Comparison of ENCODE assay signal across 9 mouse cellular contexts in the genomic region with DNA sequence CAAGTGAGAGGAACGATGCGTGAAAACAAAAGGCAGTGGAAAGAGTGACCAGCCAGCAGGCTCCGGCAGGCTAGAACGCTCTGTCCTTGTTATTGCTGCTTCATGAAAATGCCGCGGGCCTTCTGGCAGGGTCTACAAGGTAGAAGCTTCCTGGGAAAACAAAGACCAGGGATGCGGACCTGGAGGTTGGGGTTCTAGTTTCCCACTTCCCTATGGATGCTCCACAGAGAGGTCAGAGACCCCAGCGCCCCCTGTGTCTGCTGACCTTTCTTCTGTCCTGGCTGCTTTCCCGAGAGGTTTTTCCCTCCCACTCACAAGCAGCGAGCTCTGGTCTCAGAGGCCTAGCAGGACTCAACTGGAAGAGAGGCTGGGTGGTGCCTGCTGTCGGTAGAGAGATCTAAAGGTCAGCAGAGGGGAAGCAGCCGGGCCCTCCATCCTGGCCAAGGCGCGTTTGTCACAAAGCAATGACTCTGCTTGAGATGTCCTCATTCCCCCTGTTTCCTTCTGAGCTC. TPM values are rescaled to one million over a fixed set of nuclear protein-coding genes. Genes with fewer than 3 reads are reported as not detected.
DNase-seq lines count a peak whose midpoint lies in the region; ATAC-seq lines count a peak whose summit lies in the region.
"Had no signal": no experiment of that assay in that cellular context is flagged by ENCODE, and none has a peak within 500 bp of the region (broad histone marks: within the 10 kb centered on the region; RNA-seq: fewer than 3 reads in every experiment).

No protein-coding gene starts in this region.

- H3K4me1 ChIP-seq in stomach, embryonic 16.5 days (ENCODE audit: control insufficient read depth, insufficient read depth, low read length): 0 out of 2 replicates have a peak, but pooled peaks cover 4% of the 10 kb centered on the region
- H3K4me1 ChIP-seq: neural tube, embryonic 12.5 days had no signal

- 61% methylated on average over 14 of the region's 14 CpGs for WGBS in stomach, embryonic 16.5 days

- DNase-seq in cerebellum, adult 18-20 months: peak; percentile 17 to 20
- DNase-seq in cerebellum, adult 9-11 months: no peak
- peak; percentile 19 for DNase-seq in right cerebral cortex, postnatal 25 days
- DNase-seq in right cerebral cortex, postnatal 4 days: no peak
- DNase-seq in kidney, adult 18-20 months: peak; percentile 62
- DNase-seq in spleen, postnatal 10 days (ENCODE audit: low spot score in 2 of 2): no peak
- no peak for DNase-seq in embryo, embryonic 10.5 days (ENCODE audit: low spot score)

- H3K4me3 ChIP-seq in stomach, embryonic 16.5 days (replicated peaks; ENCODE audit: low read length): no peak overlapping the region
- H3K4me3 ChIP-seq: neural tube, embryonic 12.5 days had no signal

- no peaks in the 10 kb centered on the region for H3K36me3 ChIP-seq in stomach, embryonic 16.5 days (ENCODE audit: control insufficient read depth, insufficient read depth, low read length)
- H3K36me3 ChIP-seq: neural tube, embryonic 12.5 days had no signal

- no peak for ATAC-seq in stomach, embryonic 16.5 days (ENCODE audit: insufficient read depth, low FRiP score)

- no peaks in the 10 kb centered on the region for H3K27me3 ChIP-seq in stomach, embryonic 16.5 days (ENCODE audit: control insufficient read depth, insufficient read depth, low read length)
- H3K27me3 ChIP-seq: neural tube, embryonic 12.5 days had no signal

- H3K27ac ChIP-seq in stomach, embryonic 16.5 days (ENCODE audit: low read length): 0 out of 2 replicates have a peak overlapping the region, but pooled peaks have one; percentile 33
- H3K27ac ChIP-seq: neural tube, embryonic 12.5 days had no signal

- H3K9ac ChIP-seq in stomach, embryonic 16.5 days (ENCODE audit: low read length): no peak overlapping the region
- H3K9ac ChIP-seq: neural tube, embryonic 12.5 days had no signal

- H3K9me3 ChIP-seq in stomach, embryonic 16.5 days (replicated peaks; ENCODE audit: control insufficient read depth, low read length): no peaks in the 10 kb centered on the region
- H3K9me3 ChIP-seq: neural tube, embryonic 12.5 days had no signal

- H3K4me2 ChIP-seq in stomach, embryonic 16.5 days (ENCODE audit: low read depth, low read length): no peak overlapping the region
- H3K4me2 ChIP-seq: neural tube, embryonic 12.5 days had no signal

RNA-seq across cellular contexts. Expression of a gene that starts 27.9 kb away (rescaled TPM):
- 185 TPM in 2 replicates for polyA plus RNA-seq in stomach, embryonic 16.5 days (2015; fragmentation: Nextera tagmentation; extraction: Ambion mirVana)

Comparison
In these comparisons a context has a peak if more than half of its experiments do, and no peak if none do; other contexts are left out.
1. DNase-seq: peak in cerebellum, adult 18-20 months (2 of 2), right cerebral cortex, postnatal 25 days (single experiment) and kidney, adult 18-20 months (single experiment); none in cerebellum, adult 9-11 months (single experiment), right cerebral cortex, postnatal 4 days (single experiment), spleen, postnatal 10 days (0 of 2) and embryo, embryonic 10.5 days (single experiment).